Mouse (Mus musculus): ENCODE results near the gene Osbp2. TPM values are rescaled to one million over a fixed set of nuclear protein-coding genes. Genes with fewer than 3 reads are reported as not detected.

The Osbp2 gene
- polyA plus RNA-seq, 1 experiment from 2014 or later, result 22.7 TPM

DNA sequence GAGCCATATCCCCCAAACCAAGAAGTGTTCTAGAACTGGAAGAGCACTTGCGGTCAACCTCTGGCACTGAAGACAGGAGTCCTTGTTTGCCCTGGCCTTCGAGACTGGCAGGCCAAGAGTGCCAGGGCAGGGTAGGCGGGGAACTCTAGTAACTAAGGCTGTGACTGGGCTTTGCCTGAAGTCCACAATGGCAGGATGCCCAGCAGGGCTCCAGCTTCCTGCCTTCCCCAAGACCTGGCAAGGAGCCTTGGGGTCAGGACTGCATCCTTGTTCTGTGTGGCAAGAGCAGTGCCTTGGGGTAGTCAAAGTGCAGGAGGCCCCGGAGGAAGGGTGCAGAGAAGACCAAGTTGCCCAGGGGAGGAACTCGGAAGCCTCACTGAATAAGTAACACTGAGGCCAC lies 39.3 kb upstream of the Osbp2 start:
- no peak for ATAC-seq (ENCODE audit: low read depth)
- no peak overlapping the region for H3K4me3 ChIP-seq (ENCODE audit: low read depth, low read length)
- no peaks in the 10 kb centered on the region for H3K9me3 ChIP-seq (ENCODE audit: control insufficient read depth, low read length)
- H3K27ac ChIP-seq (ENCODE audit: low read depth, low read length), result no peak overlapping the region
- no peaks in the 10 kb centered on the region for H3K4me1 ChIP-seq (ENCODE audit: control insufficient read depth, insufficient read depth, low read length)
- no peaks in the 10 kb centered on the region; the same call in none of the 2 replicates for H3K36me3 ChIP-seq (ENCODE audit: control insufficient read depth, insufficient read depth, low read length)
- WGBS, result 78% methylated on average over 5 of the region's 5 CpGs
- no peaks in the 10 kb centered on the region for H3K27me3 ChIP-seq (ENCODE audit: control insufficient read depth, insufficient read depth, low read length)
- no peak overlapping the region for H3K9ac ChIP-seq (replicated peaks; ENCODE audit: low read depth, low read length)
- no peak overlapping the region for H3K4me2 ChIP-seq (ENCODE audit: low read depth, low read length)

DNA sequence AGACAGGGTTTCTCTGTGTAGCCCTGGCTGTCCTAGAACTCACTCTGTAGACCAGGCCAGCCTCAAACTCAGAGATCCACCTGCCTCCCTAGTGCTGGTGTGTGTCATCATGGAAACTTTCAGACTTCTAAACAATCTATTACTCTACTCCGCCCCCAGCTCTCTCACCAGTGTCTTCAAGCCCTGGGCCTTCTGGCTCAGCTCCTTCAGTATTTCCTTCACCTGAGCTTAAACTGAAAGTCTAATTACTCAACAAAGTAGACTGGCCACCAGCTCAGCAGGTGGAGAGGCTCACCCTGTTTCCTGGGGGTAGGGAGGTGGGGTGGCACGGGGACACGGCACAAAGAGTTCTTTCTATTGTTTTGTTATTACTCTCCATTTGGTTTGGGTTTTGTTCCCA lies 38.8 kb upstream of the Osbp2 start:
- 88% methylated on average over 3 of the region's 3 CpGs for WGBS
- H3K27ac ChIP-seq (ENCODE audit: low read depth, low read length), result no peak overlapping the region
- H3K9ac ChIP-seq (replicated peaks; ENCODE audit: low read depth, low read length), result no peak overlapping the region
- no peak overlapping the region for H3K4me2 ChIP-seq (ENCODE audit: low read depth, low read length)
- no peaks in the 10 kb centered on the region for H3K9me3 ChIP-seq (ENCODE audit: control insufficient read depth, low read length)
- H3K27me3 ChIP-seq (ENCODE audit: control insufficient read depth, insufficient read depth, low read length), result no peaks in the 10 kb centered on the region
- H3K4me3 ChIP-seq (ENCODE audit: low read depth, low read length), result no peak overlapping the region
- no peaks in the 10 kb centered on the region for H3K4me1 ChIP-seq (ENCODE audit: control insufficient read depth, insufficient read depth, low read length)
- no peak for ATAC-seq (ENCODE audit: low read depth)
- no peaks in the 10 kb centered on the region; the same call in none of the 2 replicates for H3K36me3 ChIP-seq (ENCODE audit: control insufficient read depth, insufficient read depth, low read length)

DNA sequence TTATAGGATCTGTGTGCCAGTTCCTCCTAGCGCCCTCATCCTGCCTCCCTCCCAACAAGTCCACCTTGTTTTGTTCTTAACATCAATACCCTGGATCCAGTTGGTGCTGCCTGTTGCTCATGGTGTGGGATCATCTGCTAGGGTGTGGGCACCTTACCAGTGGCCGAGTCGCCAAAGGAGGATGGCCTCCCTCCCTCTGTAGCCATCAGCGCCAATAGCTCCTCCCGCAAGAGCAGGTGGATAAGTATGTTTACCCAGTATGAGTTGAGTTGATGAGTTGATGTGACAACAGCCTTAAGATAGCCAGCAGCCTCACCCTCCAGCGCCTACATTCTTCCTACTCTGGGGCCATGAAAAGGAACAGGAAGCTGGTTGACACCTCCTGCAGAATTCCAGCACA lies 36.6 kb upstream of the Osbp2 start:
- Histone ChIP-seq H3K36me3 (ENCODE audit: control insufficient read depth, insufficient read depth, low read length) (peaks cover 2% of the 10 kb centered on the region; the same call in 1 of the 2 replicates), H3K4me2 (ENCODE audit: low read depth, low read length) (no peak overlapping the region), H3K27ac (ENCODE audit: low read depth, low read length) (no peak overlapping the region), H3K4me1 (ENCODE audit: control insufficient read depth, insufficient read depth, low read length) (no peaks in the 10 kb centered on the region), H3K27me3 (ENCODE audit: control insufficient read depth, insufficient read depth, low read length) (no peaks in the 10 kb centered on the region), H3K9me3 (ENCODE audit: control insufficient read depth, low read length) (no peaks in the 10 kb centered on the region), H3K4me3 (ENCODE audit: low read depth, low read length) (no peak overlapping the region), H3K9ac (replicated peaks; ENCODE audit: low read depth, low read length) (no peak overlapping the region)
- WGBS, result 87% methylated on average over 6 of the region's 6 CpGs
- no peak for ATAC-seq (ENCODE audit: low read depth)

DNA sequence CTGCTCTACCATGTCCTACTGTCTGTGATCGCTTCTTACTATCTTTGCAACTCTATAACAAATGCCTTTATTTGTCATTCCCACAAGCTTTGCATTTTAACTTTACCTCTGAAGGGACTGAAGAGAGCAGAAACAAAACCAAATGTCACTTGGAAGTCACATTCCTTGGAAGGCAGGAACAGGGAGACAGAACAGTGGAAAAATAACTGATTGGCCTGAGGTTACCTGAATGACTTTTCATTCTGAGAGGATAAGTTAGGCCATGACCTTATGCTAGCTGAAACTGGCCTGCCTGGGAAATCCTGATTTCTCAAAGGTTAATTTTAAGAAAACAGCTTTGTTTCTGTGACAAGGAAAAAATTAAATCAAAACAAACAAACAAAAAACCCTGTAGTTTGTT lies 32.2 kb upstream of the Osbp2 start:
- Histone ChIP-seq H3K36me3 (ENCODE audit: control insufficient read depth, insufficient read depth, low read length) (peaks cover 2% of the 10 kb centered on the region; the same call in 1 of the 2 replicates), H3K9me3 (ENCODE audit: control insufficient read depth, low read length) (no peaks in the 10 kb centered on the region), H3K4me3 (ENCODE audit: low read depth, low read length) (no peak overlapping the region), H3K9ac (replicated peaks; ENCODE audit: low read depth, low read length) (no peak overlapping the region), H3K4me2 (ENCODE audit: low read depth, low read length) (no peak overlapping the region), H3K4me1 (ENCODE audit: control insufficient read depth, insufficient read depth, low read length) (0 out of 2 replicates have a peak, but pooled peaks cover 2% of the 10 kb centered on the region), H3K27me3 (ENCODE audit: control insufficient read depth, insufficient read depth, low read length) (no peaks in the 10 kb centered on the region), H3K27ac (ENCODE audit: low read depth, low read length) (no peak overlapping the region)
- 96% methylated on average over 1 of the region's 1 CpGs for WGBS
- no peak for ATAC-seq (ENCODE audit: low read depth)

GRCm38 (mm10) chr11:3895458-3895857 lies 31.8 kb upstream of the Osbp2 start:
- WGBS, result 3% methylated on average over 9 of the region's 10 CpGs
- H3K9ac ChIP-seq (replicated peaks; ENCODE audit: low read depth, low read length), result peak overlapping the region; percentile 67
- peak overlapping the region; percentile 36 for H3K27ac ChIP-seq (ENCODE audit: low read depth, low read length)
- no peaks in the 10 kb centered on the region for H3K27me3 ChIP-seq (ENCODE audit: control insufficient read depth, insufficient read depth, low read length)
- no peaks in the 10 kb centered on the region for H3K9me3 ChIP-seq (ENCODE audit: control insufficient read depth, low read length)
- peak overlapping the region; percentile 80 for H3K4me2 ChIP-seq (ENCODE audit: low read depth, low read length)
- peaks cover 2% of the 10 kb centered on the region; the same call in 1 of the 2 replicates for H3K36me3 ChIP-seq (ENCODE audit: control insufficient read depth, insufficient read depth, low read length)
- 0 out of 2 replicates have a peak, but pooled peaks cover 2% of the 10 kb centered on the region for H3K4me1 ChIP-seq (ENCODE audit: control insufficient read depth, insufficient read depth, low read length)
- peak overlapping the region; percentile 53 for H3K4me3 ChIP-seq (ENCODE audit: low read depth, low read length)
- no peak; the same call in 1 of the 2 replicates for ATAC-seq (ENCODE audit: low read depth)

DNA sequence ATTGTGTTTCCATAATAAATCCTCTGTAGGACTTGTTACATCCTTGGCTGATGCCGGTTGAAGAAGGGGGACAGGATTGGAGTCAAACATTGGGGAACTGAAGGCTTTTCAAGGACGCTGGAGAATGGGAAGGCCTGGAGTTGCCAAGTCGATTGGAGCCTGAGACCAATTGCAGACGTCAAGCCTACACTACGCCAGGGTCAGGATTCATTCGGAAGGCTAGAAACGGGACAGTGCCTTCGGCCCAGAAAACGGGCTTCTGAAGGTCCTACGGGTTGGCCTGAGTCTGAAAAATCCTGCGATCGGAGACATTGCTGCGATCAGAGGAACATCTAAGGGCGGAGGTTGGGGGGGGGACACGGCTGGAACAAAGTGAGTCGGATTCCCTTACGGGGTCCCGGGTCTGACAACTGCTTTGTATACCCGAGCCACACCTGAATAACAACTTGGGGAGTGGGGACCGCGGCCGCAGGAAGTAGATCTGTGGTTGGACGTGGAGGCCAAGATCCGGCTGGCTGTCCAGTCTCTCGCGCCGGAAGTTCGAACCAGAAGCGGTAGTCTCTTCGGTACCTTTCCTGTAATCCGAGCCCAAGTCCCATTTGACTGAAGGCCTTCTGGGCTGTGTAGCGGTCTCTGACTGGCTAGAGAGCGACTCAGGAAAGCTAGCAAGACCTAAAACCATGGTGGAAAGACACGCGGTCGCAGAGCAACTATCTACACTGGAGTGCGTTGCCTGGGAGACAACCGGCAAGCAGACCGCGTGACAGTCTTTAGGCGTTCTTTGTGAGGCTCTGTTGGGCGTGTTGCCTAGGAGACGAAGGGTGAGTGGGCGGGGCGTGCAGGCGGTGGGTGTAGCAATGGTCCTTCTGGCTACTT lies 30.9 kb upstream of the Osbp2 start, which contains the start of the genes 4921536K21Rik and Dusp18:
Gene 4921536K21Rik (minus strand): TSS at position 693 of the 876 bp plus-strand sequence.
Gene Dusp18 (plus strand): TSS at position 835 of the 876 bp plus-strand sequence.
- no peaks in the 10 kb centered on the region for H3K9me3 ChIP-seq (ENCODE audit: control insufficient read depth, low read length)
- 1% methylated on average over 46 of the region's 46 CpGs for WGBS
- H3K27me3 ChIP-seq (ENCODE audit: control insufficient read depth, insufficient read depth, low read length), result no peaks in the 10 kb centered on the region
- peak within 1 kb of the TSS; percentile 67 for H3K9ac ChIP-seq (replicated peaks; ENCODE audit: low read depth, low read length)
- H3K4me2 ChIP-seq (ENCODE audit: low read depth, low read length), result peak within 1 kb of the TSS; percentile 80
- H3K36me3 ChIP-seq (ENCODE audit: control insufficient read depth, insufficient read depth, low read length), result peaks cover 2% of the 10 kb centered on the region; the same call in 1 of the 2 replicates
- H3K27ac ChIP-seq (ENCODE audit: low read depth, low read length), result peak within 1 kb of the TSS; percentile 36
- peak; percentile 98 for ATAC-seq (ENCODE audit: low read depth)
- H3K4me1 ChIP-seq (ENCODE audit: control insufficient read depth, insufficient read depth, low read length), result 0 out of 2 replicates have a peak, but pooled peaks cover 2% of the 10 kb centered on the region
- peak within 1 kb of the TSS; percentile 53 for H3K4me3 ChIP-seq (ENCODE audit: low read depth, low read length)

GRCm38 (mm10) chr11:3893970-3894369 lies 30.3 kb upstream of the Osbp2 start:
- 0 out of 2 replicates have a peak, but pooled peaks cover 2% of the 10 kb centered on the region for H3K4me1 ChIP-seq (ENCODE audit: control insufficient read depth, insufficient read depth, low read length)
- no peaks in the 10 kb centered on the region for H3K9me3 ChIP-seq (ENCODE audit: control insufficient read depth, low read length)
- H3K9ac ChIP-seq (replicated peaks; ENCODE audit: low read depth, low read length), result peak overlapping the region; percentile 67; the same call in 1 of the 2 replicates
- ATAC-seq (ENCODE audit: low read depth), result no peak
- peaks cover 2% of the 10 kb centered on the region; the same call in 1 of the 2 replicates for H3K36me3 ChIP-seq (ENCODE audit: control insufficient read depth, insufficient read depth, low read length)
- peak overlapping the region; percentile 80; the same call in 1 of the 2 replicates for H3K4me2 ChIP-seq (ENCODE audit: low read depth, low read length)
- no peaks in the 10 kb centered on the region for H3K27me3 ChIP-seq (ENCODE audit: control insufficient read depth, insufficient read depth, low read length)
- no peak overlapping the region; the same call in 1 of the 2 replicates for H3K4me3 ChIP-seq (ENCODE audit: low read depth, low read length)
- H3K27ac ChIP-seq (ENCODE audit: low read depth, low read length), result no peak overlapping the region
- 84% methylated on average over 6 of the region's 6 CpGs for WGBS

GRCm38 (mm10) chr11:3887331-3887730 lies 23.6 kb upstream of the Osbp2 start:
- no peak for ATAC-seq (ENCODE audit: low read depth)
- 83% methylated on average over 5 of the region's 5 CpGs for WGBS
- H3K36me3 ChIP-seq (ENCODE audit: control insufficient read depth, insufficient read depth, low read length), result no peaks in the 10 kb centered on the region
- no peak overlapping the region for H3K27ac ChIP-seq (ENCODE audit: low read depth, low read length)
- no peaks in the 10 kb centered on the region for H3K4me1 ChIP-seq (ENCODE audit: control insufficient read depth, insufficient read depth, low read length)
- no peak overlapping the region for H3K9ac ChIP-seq (replicated peaks; ENCODE audit: low read depth, low read length)
- no peak overlapping the region for H3K4me3 ChIP-seq (ENCODE audit: low read depth, low read length)
- no peaks in the 10 kb centered on the region for H3K9me3 ChIP-seq (ENCODE audit: control insufficient read depth, low read length)
- H3K27me3 ChIP-seq (ENCODE audit: control insufficient read depth, insufficient read depth, low read length), result no peaks in the 10 kb centered on the region
- H3K4me2 ChIP-seq (ENCODE audit: low read depth, low read length), result no peak overlapping the region

DNA sequence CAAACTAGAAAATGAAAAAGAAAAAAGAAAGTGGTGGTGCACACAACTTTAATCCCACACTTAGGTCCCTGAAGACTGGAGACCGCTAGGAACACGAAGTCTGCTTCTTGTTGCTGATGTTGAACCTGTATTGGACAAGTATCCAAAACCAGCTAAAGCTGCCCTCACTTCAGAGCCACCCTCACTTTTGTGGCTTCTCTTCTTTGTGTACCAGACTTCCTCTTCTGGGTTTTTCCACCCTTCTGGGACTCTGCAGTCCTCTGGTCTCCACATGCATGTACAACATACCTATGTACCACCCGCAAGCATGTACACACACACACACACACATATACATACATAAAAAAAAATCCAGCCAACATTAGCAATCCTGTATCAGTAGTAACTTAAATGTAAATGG lies 20.0 kb upstream of the Osbp2 start:
- Histone ChIP-seq H3K27me3 (ENCODE audit: control insufficient read depth, insufficient read depth, low read length) (no peaks in the 10 kb centered on the region), H3K4me3 (ENCODE audit: low read depth, low read length) (no peak overlapping the region), H3K36me3 (ENCODE audit: control insufficient read depth, insufficient read depth, low read length) (no peaks in the 10 kb centered on the region), H3K9me3 (ENCODE audit: control insufficient read depth, low read length) (no peaks in the 10 kb centered on the region), H3K4me1 (ENCODE audit: control insufficient read depth, insufficient read depth, low read length) (no peaks in the 10 kb centered on the region), H3K4me2 (ENCODE audit: low read depth, low read length) (no peak overlapping the region), H3K9ac (replicated peaks; ENCODE audit: low read depth, low read length) (no peak overlapping the region), H3K27ac (ENCODE audit: low read depth, low read length) (no peak overlapping the region)
- 80% methylated on average over 3 of the region's 3 CpGs for WGBS
- ATAC-seq (ENCODE audit: low read depth), result no peak
